Mouse (Mus musculus) hindbrain, embryonic 11.5 days (tissue): ENCODE data around the gene Gm21190. TPM values are rescaled to one million over a fixed set of nuclear protein-coding genes. Genes with fewer than 3 reads are reported as not detected.
"Not testable (repeated sequence)": the region's sequence is repeated elsewhere in the genome, so short reads cannot be mapped to it uniquely, and the experiment has no call there.

Experiments
- ATAC-seq: fragments of 200-750 bp; cut with Nextera tagmentation; 2 replicates; pipeline ENCODE4 v1.8.0; 2017; ENCODE audit warnings: mild to moderate bottlenecking, moderate TSS enrichment, moderate library complexity; ENCODE audit not compliant: low FRiP score
- DNase-seq: peaks from one replicate; pipeline ENCODE4 v3.0.0-alpha.2; 2015; ENCODE audit warnings: low spot score
- H3K27ac ChIP-seq: fragments of 300-500 bp; sonication (generic); 2 replicates; pipeline ENCODE4 v1.5.1; 2014; ENCODE audit warnings: mild to moderate bottlenecking, low read depth, low read length
- H3K27me3 ChIP-seq: fragments of 300-500 bp; sonication (generic); 2 replicates; pipeline ENCODE4 v1.6.1; 2014; ENCODE audit warnings: mild to moderate bottlenecking, low read length, moderate library complexity, mixed read lengths; ENCODE audit not compliant: control insufficient read depth, insufficient read depth
- H3K36me3 ChIP-seq: fragments of 300-500 bp; sonication (generic); 2 replicates; pipeline ENCODE4 v1.6.1; 2014; ENCODE audit warnings: mild to moderate bottlenecking, low read length, moderate library complexity, mixed read lengths; ENCODE audit not compliant: control insufficient read depth, insufficient read depth
- H3K4me1 ChIP-seq: fragments of 300-500 bp; sonication (generic); replicated peaks from 2 replicates; pipeline ENCODE4 v1.6.1; 2014; ENCODE audit warnings: low read length, mixed read lengths; ENCODE audit not compliant: control insufficient read depth, insufficient read depth
- H3K4me2 ChIP-seq: fragments of 300-500 bp; sonication (generic); replicated peaks from 2 replicates; pipeline ENCODE4 v1.6.1; 2014; ENCODE audit warnings: mild to moderate bottlenecking, low read depth, low read length
- H3K4me3 ChIP-seq: fragments of 300-500 bp; sonication (generic); 2 replicates; pipeline ENCODE4 v1.5.1; 2014; ENCODE audit warnings: low read depth, low read length
- H3K9ac ChIP-seq: fragments of 300-500 bp; sonication (generic); 2 replicates; pipeline ENCODE4 v1.6.1; 2014; ENCODE audit warnings: low read depth, low read length
- H3K9me3 ChIP-seq: fragments of 300-500 bp; sonication (generic); 2 replicates; pipeline ENCODE4 v1.6.1; 2016; ENCODE audit warnings: low read length; ENCODE audit not compliant: control insufficient read depth
- WGBS: fragments of 180-500 bp; shearing (Covaris S2); extraction: QIAGEN DNeasy Blood & Tissue Kit; methylation state at CpG from one replicate; pipeline ENCODE4 v1.1.7; 2014; 5-methylcytosine and 5-hydroxymethylcytosine counted together
- polyA plus RNA-seq: library from polyadenylated mRNA; unstranded; fragments of >200 nt; fragmentation: Nextera tagmentation; extraction: Ambion mirVana; gene quantifications from 2 replicates; pipeline ENCODE4 v1.2.1, GENCODE M21; 2014

Gene Gm21190
- polyA plus RNA-seq, 1 experiment from 2014 or later = not detected

DNA sequence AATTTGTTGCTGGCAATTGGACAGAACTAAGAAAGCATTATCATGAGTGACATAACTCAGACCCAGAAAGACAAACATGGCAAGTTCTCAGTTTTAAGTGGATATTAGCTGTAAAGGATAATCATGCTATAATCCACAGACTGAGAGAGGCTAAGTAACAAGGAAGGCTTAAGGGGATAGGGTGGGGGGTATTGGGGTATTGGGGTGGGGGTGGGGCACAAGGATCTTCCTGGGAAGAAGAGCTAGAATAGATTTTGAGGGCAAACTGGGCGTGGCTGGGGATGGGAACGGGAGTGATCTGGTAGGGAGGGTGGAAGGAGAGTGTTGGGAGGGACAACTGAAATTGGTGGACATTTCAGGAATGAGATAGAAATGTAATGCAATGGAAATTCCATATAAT is 7.0 kb downstream of the Gm21190 start:
- 40% methylated on average over 2 of the region's 2 CpGs for WGBS
- H3K9me3 ChIP-seq, H3K4me3 ChIP-seq, H3K36me3 ChIP-seq, H3K9ac ChIP-seq, H3K4me1 ChIP-seq, DNase-seq, ATAC-seq, H3K27me3 ChIP-seq, H3K4me2 ChIP-seq, H3K27ac ChIP-seq: not testable (repeated sequence)

DNA sequence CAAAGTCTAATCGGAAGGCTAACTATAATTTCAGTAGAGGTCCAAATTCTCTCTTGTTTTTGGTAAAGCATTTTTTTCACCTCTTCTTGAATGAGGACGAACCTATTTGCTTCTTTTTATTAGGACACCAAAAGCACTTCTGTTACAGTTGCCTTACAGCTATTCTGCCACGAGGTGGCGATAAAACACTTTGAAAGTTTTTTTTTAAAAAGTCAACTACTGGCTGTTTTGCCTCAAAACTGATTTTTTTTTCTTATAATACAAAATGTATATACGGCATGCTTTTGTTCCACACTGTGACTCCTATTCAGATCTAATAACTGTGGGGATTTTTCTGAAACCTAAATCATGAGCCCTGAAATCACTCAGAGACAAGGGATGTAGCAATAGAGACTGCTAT is 8.6 kb downstream of the Gm21190 start:
- not testable (repeated sequence) for H3K36me3 ChIP-seq, H3K27me3 ChIP-seq, H3K4me1 ChIP-seq, DNase-seq, H3K27ac ChIP-seq, ATAC-seq, H3K9ac ChIP-seq, H3K4me2 ChIP-seq, H3K4me3 ChIP-seq, H3K9me3 ChIP-seq
- 27% methylated on average over 5 of the region's 5 CpGs for WGBS

DNA sequence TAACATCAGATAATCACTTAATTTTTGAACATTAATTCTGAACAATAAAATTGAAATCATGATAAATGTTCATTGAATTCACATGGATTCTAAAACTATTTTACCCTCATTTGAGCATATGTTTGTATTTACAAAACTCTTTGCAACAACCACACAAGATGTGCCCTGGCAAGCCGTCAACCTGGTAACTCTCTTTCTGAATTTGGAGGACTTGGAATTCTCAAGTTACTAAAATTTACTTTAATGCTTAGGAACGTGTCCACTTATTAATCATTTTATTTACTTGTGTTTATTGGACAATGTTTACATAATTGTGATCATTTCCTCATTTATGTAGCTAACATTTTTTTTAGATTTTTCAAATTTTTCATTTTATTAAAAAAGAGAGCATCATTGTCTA is 11.9 kb downstream of the Gm21190 start:
- H3K9ac ChIP-seq, H3K27ac ChIP-seq, H3K4me3 ChIP-seq, H3K9me3 ChIP-seq, H3K36me3 ChIP-seq, H3K27me3 ChIP-seq, H3K4me2 ChIP-seq, DNase-seq, H3K4me1 ChIP-seq: not testable (repeated sequence)
- ATAC-seq = peak; percentile 51; the same call in 1 of the 2 replicates
- WGBS = 74% methylated on average over 2 of the region's 2 CpGs

DNA sequence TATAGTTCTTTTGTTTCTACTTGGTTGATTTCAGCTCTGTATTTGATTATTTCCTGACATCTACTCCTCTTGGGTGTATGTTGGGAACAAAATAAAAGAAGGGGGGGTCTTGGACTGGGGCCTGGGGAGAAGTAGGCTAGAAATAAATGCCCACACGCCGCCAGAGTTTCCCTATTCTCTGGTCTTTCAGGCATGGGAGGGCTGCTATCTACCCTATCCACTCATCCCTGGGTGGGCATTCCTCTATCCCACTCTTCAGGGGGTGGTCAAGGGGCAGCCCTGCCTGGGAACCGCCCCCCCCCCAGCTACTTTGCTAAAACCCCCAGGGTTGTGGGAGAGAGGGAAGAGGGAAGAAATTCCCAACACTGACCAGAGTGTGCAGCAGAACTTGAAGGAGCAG is 16.8 kb downstream of the Gm21190 start:
- not testable (repeated sequence) for H3K4me3 ChIP-seq, H3K4me1 ChIP-seq, H3K36me3 ChIP-seq, H3K4me2 ChIP-seq, H3K27ac ChIP-seq, H3K27me3 ChIP-seq, H3K9ac ChIP-seq, H3K9me3 ChIP-seq, DNase-seq
- WGBS = 70% methylated on average over 3 of the region's 3 CpGs
- ATAC-seq = peak; percentile 60

DNA sequence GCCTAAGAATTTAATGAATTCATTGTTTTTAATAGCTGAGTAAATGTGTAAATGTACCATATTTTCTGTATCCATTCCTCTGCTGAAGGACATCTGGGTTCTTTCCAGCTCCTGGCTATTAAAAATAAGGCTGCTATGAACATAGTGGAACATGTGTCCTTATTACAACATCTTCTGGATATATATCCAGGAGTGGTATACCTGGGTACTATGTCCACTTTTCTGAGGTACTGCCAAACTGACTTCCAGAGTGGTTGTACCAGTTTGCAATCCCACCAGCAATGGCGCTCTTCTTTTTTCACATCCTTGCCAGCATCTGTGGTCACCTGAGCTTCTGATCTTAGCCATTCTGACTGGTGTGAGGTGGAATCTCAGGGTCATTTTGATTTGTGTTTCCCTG is 19.1 kb downstream of the Gm21190 start:
- not testable (repeated sequence) for H3K27me3 ChIP-seq, ATAC-seq

DNA sequence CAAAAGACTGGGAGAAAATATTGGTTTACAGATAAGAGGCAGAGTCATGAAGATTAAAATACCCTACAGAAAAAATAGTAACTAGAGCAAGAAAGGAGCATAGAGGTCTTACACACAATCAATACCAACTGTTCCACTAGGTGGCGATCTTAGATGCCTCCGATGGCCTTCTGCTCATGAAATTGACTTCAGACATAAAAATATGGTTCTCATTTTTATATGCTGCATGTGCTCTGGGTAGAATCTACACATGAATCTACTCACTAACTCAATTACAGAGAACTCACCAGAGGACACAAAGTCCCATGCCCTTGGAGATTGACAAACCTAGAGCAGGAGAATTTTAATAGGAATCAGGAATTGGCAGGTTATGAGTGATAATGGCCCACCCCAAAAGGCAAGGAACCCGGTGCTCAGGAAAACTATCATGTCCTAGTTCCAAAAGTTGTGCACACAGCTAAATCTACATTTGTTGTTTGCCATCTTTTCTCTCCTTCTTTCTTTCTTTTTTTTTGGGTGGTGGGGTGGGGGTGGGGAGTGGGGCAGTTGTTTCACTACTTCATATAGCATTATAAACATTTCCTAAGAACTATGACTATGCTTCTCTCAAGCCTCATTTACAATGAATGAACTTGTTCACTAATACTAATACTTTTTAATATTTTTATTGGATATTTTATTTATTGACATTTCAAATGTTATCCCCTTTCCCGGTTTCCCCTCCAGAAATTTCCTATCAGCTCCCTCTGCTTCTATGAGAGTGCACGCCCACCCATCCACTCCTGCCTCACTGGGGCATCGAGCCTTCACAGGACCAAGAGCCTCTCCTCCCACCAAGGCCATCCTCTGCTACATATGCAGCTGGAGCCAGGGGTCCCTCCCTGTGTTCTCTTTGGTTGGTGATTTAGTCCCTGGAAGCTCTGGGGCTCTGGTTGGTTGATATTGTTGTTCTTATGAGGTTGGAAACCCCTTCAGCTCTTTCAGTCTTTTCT is 20.3 kb downstream of the Gm21190 start:
- H3K27ac ChIP-seq, H3K9ac ChIP-seq, H3K4me1 ChIP-seq, H3K27me3 ChIP-seq, H3K4me2 ChIP-seq, H3K4me3 ChIP-seq, DNase-seq, H3K36me3 ChIP-seq: not testable (repeated sequence)
- H3K9me3 ChIP-seq = peaks cover 11% of the 10 kb centered on the region
- 68% methylated on average over 6 of the region's 6 CpGs for WGBS
- 0 out of 2 replicates have a peak, but pooled peaks have one; percentile 36 for ATAC-seq

More for the DNA sequence above, 19.1 kb downstream of the Gm21190 start:
- not testable (repeated sequence) for DNase-seq, H3K27ac ChIP-seq, H3K36me3 ChIP-seq, H3K4me1 ChIP-seq, H3K4me3 ChIP-seq, H3K9ac ChIP-seq, H3K4me2 ChIP-seq
- 88% methylated on average over 1 of the region's 1 CpGs for WGBS
- H3K9me3 ChIP-seq = peaks cover 11% of the 10 kb centered on the region

DNA sequence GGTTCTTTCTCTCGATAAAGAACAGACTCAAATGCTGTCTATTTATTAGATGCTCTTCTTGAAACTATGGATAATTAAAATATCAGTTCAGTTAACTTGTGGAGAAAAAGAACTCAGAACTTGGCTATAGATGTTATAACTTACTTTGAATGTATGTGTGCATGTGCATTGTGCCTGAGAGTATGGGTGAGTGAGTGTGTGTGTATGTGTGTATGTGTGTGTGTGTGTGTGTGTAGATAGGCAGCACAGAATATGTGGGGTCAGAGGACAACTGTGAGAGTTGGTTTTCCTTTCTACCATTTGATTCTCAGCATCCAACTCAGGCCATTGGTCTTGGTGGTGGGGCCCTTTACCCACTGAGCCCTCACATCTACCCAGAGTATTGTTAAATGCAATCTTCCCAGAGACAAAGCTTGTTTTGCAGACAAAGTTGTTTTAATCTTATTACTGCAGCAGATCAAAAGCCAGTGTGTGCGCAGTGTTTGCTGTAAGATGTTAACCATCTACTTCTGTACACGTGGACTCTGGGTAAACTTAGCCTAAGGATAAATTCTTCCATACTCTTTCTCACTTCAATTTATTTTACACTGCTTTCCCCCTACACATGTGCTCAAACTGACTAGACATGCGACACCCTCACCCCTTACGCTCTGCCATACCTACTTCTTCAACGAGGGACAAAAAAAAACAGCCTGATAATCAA is 21.1 kb downstream of the Gm21190 start:
- H3K27me3 ChIP-seq, H3K4me2 ChIP-seq, H3K4me3 ChIP-seq, H3K36me3 ChIP-seq, H3K27ac ChIP-seq, DNase-seq, H3K4me1 ChIP-seq, H3K9ac ChIP-seq: not testable (repeated sequence)
- 68% methylated on average over 6 of the region's 6 CpGs for WGBS
- peaks cover 11% of the 10 kb centered on the region for H3K9me3 ChIP-seq
- ATAC-seq = peak; percentile 73

DNA sequence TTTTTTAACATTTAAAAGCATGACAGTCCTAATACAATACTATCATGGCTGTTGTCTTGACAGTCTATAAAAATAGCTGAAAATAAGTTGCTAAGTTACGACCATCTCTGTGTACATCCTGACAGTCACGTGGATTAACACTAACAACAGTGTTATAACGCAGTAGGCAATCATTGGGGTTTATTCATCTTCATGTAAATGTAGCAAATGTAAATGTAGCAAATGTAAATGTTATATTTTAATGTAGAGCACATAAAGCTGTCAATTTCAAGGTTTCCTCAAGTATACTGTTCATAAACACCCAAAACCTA is 21.8 kb downstream of the Gm21190 start:
- Histone ChIP-seq H3K4me1 (no peaks in the 10 kb centered on the region), H3K9me3 (peaks cover 11% of the 10 kb centered on the region), H3K4me3 (no peak overlapping the region), H3K27ac (no peak overlapping the region), H3K9ac (no peak overlapping the region), H3K36me3 (no peaks in the 10 kb centered on the region), H3K4me2 (no peak overlapping the region), H3K27me3 (no peaks in the 10 kb centered on the region)
- ATAC-seq (peak; percentile 71), DNase-seq (no peak)
- 72% methylated on average over 3 of the region's 3 CpGs for WGBS
